Mouse (Mus musculus): Measurements from ENCODE around the gene Gm13030. TPM values are rescaled to one million over a fixed set of nuclear protein-coding genes. Genes with fewer than 3 reads are reported as not detected.
"Not testable (repeated sequence)": the region's sequence is repeated elsewhere in the genome, so short reads cannot be mapped to it uniquely, and the experiment has no call there.

Gene Gm13030
- not detected in 2 replicates for polyA plus RNA-seq (2016; fragmentation: Nextera tagmentation; extraction: Ambion mirVana)

GRCm38 (mm10) chr4:138873864-138874263, at the start of gene Gm13030:
TSS of gene Gm13030 (minus strand) at chr4:138873964.
- no peaks in the 10 kb centered on the region for H3K27me3 ChIP-seq
- H3K4me1 ChIP-seq = no peaks in the 10 kb centered on the region
- 0 out of 2 replicates have a peak, but pooled peaks cover 2% of the 10 kb centered on the region for H3K9me3 ChIP-seq
- no peak within 1 kb of the TSS for H3K4me3 ChIP-seq
- H3K4me2 ChIP-seq (replicated peaks) = no peak within 1 kb of the TSS
- H3K36me3 ChIP-seq = no peaks in the 10 kb centered on the region
- no peak within 1 kb of the TSS for H3K9ac ChIP-seq (replicated peaks)
- ATAC-seq (ENCODE audit: low FRiP score, low read depth) = no peak
- 88% methylated on average over 6 of the region's 6 CpGs for WGBS
- no peak within 1 kb of the TSS for H3K27ac ChIP-seq (replicated peaks)

- Histone ChIP-seq H3K4me3 (peak overlapping the region; percentile 24), H3K4me1 (peaks cover 7% of the 10 kb centered on the region; the same call in 1 of the 2 replicates), H3K36me3 (no peaks in the 10 kb centered on the region), H3K27me3 (peaks cover 10% of the 10 kb centered on the region; the same call in 1 of the 2 replicates), H3K9ac (replicated peaks) (no peak overlapping the region), H3K4me2 (replicated peaks) (peak overlapping the region; percentile 52), H3K27ac (replicated peaks) (no peak overlapping the region), H3K9me3 (no peaks in the 10 kb centered on the region)
- ATAC-seq (ENCODE audit: low FRiP score, low read depth) = 0 out of 2 replicates have a peak, but pooled peaks have one; percentile 44
- 2% methylated on average over 11 of the region's 11 CpGs for WGBS
Measured at GRCm38 (mm10) chr4:138922131-138922459, 48.3 kb upstream of the Gm13030 start.

- WGBS = 34% methylated on average over 20 of the region's 20 CpGs
- H3K4me1 ChIP-seq = peaks cover 7% of the 10 kb centered on the region; the same call in 1 of the 2 replicates
- H3K27ac ChIP-seq (replicated peaks) = no peak overlapping the region
- ATAC-seq (ENCODE audit: low FRiP score, low read depth) = no peak; the same call in 1 of the 2 replicates
- peak overlapping the region; percentile 52 for H3K4me2 ChIP-seq (replicated peaks)
- no peak overlapping the region; the same call in 1 of the 2 replicates for H3K9ac ChIP-seq (replicated peaks)
- H3K9me3 ChIP-seq = no peaks in the 10 kb centered on the region
- peaks cover 10% of the 10 kb centered on the region; the same call in 1 of the 2 replicates for H3K27me3 ChIP-seq
- peak overlapping the region; percentile 24 for H3K4me3 ChIP-seq
- H3K36me3 ChIP-seq = no peaks in the 10 kb centered on the region
Measured at GRCm38 (mm10) chr4:138921254-138922130, 47.7 kb upstream of the Gm13030 start.

GRCm38 (mm10) chr4:138917282-138917681, 43.5 kb upstream of the Gm13030 start:
- H3K9me3 ChIP-seq = no peaks in the 10 kb centered on the region
- no peak for ATAC-seq (ENCODE audit: low FRiP score, low read depth)
- no peak overlapping the region for H3K4me3 ChIP-seq
- no peak overlapping the region for H3K9ac ChIP-seq (replicated peaks)
- peaks cover 3% of the 10 kb centered on the region; the same call in 1 of the 2 replicates for H3K27me3 ChIP-seq
- H3K4me2 ChIP-seq (replicated peaks) = no peak overlapping the region
- no peak overlapping the region for H3K27ac ChIP-seq (replicated peaks)
- H3K36me3 ChIP-seq = no peaks in the 10 kb centered on the region
- H3K4me1 ChIP-seq = peaks cover 15% of the 10 kb centered on the region
- 83% methylated on average over 9 of the region's 9 CpGs for WGBS

GRCm38 (mm10) chr4:138913797-138914196, 40.0 kb upstream of the Gm13030 start, which contains the start of gene Otud3:
TSS of gene Otud3 (minus strand) at chr4:138913945.
- WGBS = 1% methylated on average over 39 of the region's 39 CpGs
- H3K9ac ChIP-seq (replicated peaks) = peak within 1 kb of the TSS; percentile 95
- H3K9me3 ChIP-seq = no peaks in the 10 kb centered on the region
- H3K36me3 ChIP-seq = 0 out of 2 replicates have a peak, but pooled peaks cover 5% of the 10 kb centered on the region
- no peaks in the 10 kb centered on the region for H3K27me3 ChIP-seq
- peaks cover 13% of the 10 kb centered on the region for H3K4me1 ChIP-seq
- ATAC-seq (ENCODE audit: low FRiP score, low read depth) = peak; percentile 91
- H3K4me2 ChIP-seq (replicated peaks) = peak within 1 kb of the TSS; percentile 79
- H3K27ac ChIP-seq (replicated peaks) = peak within 1 kb of the TSS; percentile 78
- H3K4me3 ChIP-seq = peak within 1 kb of the TSS; percentile 95

- no peaks in the 10 kb centered on the region for H3K9me3 ChIP-seq
Measured at GRCm38 (mm10) chr4:138913141-138913787, 39.5 kb upstream of the Gm13030 start.

GRCm38 (mm10) chr4:138905624-138906337, 32.0 kb upstream of the Gm13030 start:
- H3K36me3 ChIP-seq = peaks cover 69% of the 10 kb centered on the region
- WGBS = 94% methylated on average over 18 of the region's 18 CpGs
- ATAC-seq (ENCODE audit: low FRiP score, low read depth) = no peak

More at GRCm38 (mm10) chr4:138913141-138913787, 39.5 kb upstream of the Gm13030 start:
- Histone ChIP-seq H3K9ac (replicated peaks) (peak overlapping the region; percentile 95), H3K4me3 (peak overlapping the region; percentile 95), H3K27me3 (no peaks in the 10 kb centered on the region), H3K4me1 (peaks cover 13% of the 10 kb centered on the region), H3K27ac (replicated peaks) (peak overlapping the region; percentile 78), H3K36me3 (0 out of 2 replicates have a peak, but pooled peaks cover 5% of the 10 kb centered on the region), H3K4me2 (replicated peaks) (peak overlapping the region; percentile 79)
- peak; percentile 62 for ATAC-seq (ENCODE audit: low FRiP score, low read depth)
- 1% methylated on average over 51 of the region's 52 CpGs for WGBS

GRCm38 (mm10) chr4:138899361-138899760, 25.6 kb upstream of the Gm13030 start:
- Histone ChIP-seq H3K27me3 (no peaks in the 10 kb centered on the region), H3K4me1 (no peaks in the 10 kb centered on the region), H3K9ac (replicated peaks) (no peak overlapping the region), H3K4me3 (no peak overlapping the region), H3K9me3 (no peaks in the 10 kb centered on the region), H3K4me2 (replicated peaks) (no peak overlapping the region), H3K27ac (replicated peaks) (no peak overlapping the region), H3K36me3 (peaks cover 88% of the 10 kb centered on the region)
- ATAC-seq (ENCODE audit: low FRiP score, low read depth) = no peak
- WGBS = 80% methylated on average over 7 of the region's 7 CpGs

More at GRCm38 (mm10) chr4:138905624-138906337, 32.0 kb upstream of the Gm13030 start:
- Histone ChIP-seq H3K4me1 (peaks cover 2% of the 10 kb centered on the region; the same call in 1 of the 2 replicates), H3K9me3 (no peaks in the 10 kb centered on the region), H3K27ac (replicated peaks) (no peak overlapping the region), H3K4me2 (replicated peaks) (no peak overlapping the region), H3K27me3 (no peaks in the 10 kb centered on the region), H3K4me3 (no peak overlapping the region), H3K9ac (replicated peaks) (no peak overlapping the region)

- not testable (repeated sequence) for H3K4me2 ChIP-seq (replicated peaks); ATAC-seq (ENCODE audit: low FRiP score, low read depth); H3K27ac ChIP-seq (replicated peaks); H3K4me3 ChIP-seq; H3K4me1 ChIP-seq; H3K9me3 ChIP-seq; H3K27me3 ChIP-seq; H3K9ac ChIP-seq (replicated peaks)
- WGBS = 95% methylated on average over 11 of the region's 11 CpGs
- peaks cover 71% of the 10 kb centered on the region for H3K36me3 ChIP-seq
Measured at GRCm38 (mm10) chr4:138893789-138894188, 20.0 kb upstream of the Gm13030 start.

GRCm38 (mm10) chr4:138892655-138893054, 18.9 kb upstream of the Gm13030 start:
- ATAC-seq (ENCODE audit: low FRiP score, low read depth) = no peak
- Histone ChIP-seq H3K36me3 (peaks cover 61% of the 10 kb centered on the region), H3K27me3 (no peaks in the 10 kb centered on the region; the same call in 1 of the 2 replicates), H3K4me2 (replicated peaks) (no peak overlapping the region), H3K9ac (replicated peaks) (no peak overlapping the region), H3K4me3 (no peak overlapping the region), H3K27ac (replicated peaks) (no peak overlapping the region), H3K9me3 (no peaks in the 10 kb centered on the region), H3K4me1 (peaks cover 5% of the 10 kb centered on the region; the same call in 1 of the 2 replicates)
- WGBS = 92% methylated on average over 6 of the region's 6 CpGs

GRCm38 (mm10) chr4:138889635-138890034, 15.9 kb upstream of the Gm13030 start:
- no peaks in the 10 kb centered on the region; the same call in 1 of the 2 replicates for H3K27me3 ChIP-seq
- no peaks in the 10 kb centered on the region for H3K9me3 ChIP-seq
- peaks cover 5% of the 10 kb centered on the region; the same call in 1 of the 2 replicates for H3K4me1 ChIP-seq
- H3K4me2 ChIP-seq (replicated peaks) = no peak overlapping the region
- H3K4me3 ChIP-seq = no peak overlapping the region
- peaks cover 30% of the 10 kb centered on the region for H3K36me3 ChIP-seq
- H3K9ac ChIP-seq (replicated peaks) = no peak overlapping the region
- H3K27ac ChIP-seq (replicated peaks) = no peak overlapping the region
- 79% methylated on average over 8 of the region's 8 CpGs for WGBS
- ATAC-seq (ENCODE audit: low FRiP score, low read depth) = no peak

All from midbrain, embryonic 12.5 days (tissue).